Mouse (Mus musculus) spleen, embryonic (tissue): Measurements from ENCODE around the gene Arfrp1.

ENCODE experiments used
- CTCF ChIA-PET: fragments of 350-600 bp; sonication (Branson Sonifier 250); formaldehyde crosslinking; loops from one replicate; lab custom pipeline; 2022; lab: Charles Lee

Gene Arfrp1

DNA sequence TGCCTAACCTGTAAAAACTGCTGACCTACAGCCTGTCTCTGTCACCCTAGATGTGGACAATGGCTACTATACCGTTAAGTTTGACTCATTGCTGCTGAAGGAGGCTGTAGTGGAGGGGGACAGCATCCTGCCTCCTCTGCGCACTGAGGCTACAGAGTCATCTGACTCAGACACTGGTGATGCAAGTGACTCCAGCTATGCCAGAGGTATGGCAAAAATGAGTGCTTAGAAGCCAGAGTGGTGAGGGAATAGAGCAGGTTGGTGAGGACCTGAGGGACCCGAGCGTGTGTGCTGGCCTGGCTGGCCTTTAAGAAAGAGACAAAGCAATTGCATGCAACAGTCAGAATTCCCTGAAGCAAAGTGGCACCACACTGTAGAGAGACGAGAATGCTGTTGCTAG lies 13.5 kb upstream of the Arfrp1 start:
- CTCF ChIA-PET: no interaction called here

DNA sequence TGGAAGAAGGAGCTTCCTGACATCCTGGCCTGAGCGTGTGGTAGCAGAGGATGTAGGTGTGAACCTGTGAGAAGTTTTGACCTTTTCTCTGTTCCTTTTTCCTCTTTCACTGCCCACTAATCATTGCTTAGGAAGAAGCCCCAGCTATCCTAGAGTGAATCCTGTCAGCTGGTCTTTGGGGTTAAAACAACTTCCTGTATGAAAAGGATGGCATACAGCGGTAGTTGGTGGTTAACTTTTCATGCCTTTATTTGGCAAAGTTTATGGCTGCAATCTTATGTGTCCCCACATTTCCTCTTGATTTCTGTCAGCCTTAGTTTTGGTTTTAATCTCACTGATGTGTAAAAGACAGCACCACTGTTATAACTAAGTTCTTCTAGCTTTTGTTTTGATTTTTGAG lies 12.0 kb upstream of the Arfrp1 start:
- CTCF ChIA-PET: no interaction called here

DNA sequence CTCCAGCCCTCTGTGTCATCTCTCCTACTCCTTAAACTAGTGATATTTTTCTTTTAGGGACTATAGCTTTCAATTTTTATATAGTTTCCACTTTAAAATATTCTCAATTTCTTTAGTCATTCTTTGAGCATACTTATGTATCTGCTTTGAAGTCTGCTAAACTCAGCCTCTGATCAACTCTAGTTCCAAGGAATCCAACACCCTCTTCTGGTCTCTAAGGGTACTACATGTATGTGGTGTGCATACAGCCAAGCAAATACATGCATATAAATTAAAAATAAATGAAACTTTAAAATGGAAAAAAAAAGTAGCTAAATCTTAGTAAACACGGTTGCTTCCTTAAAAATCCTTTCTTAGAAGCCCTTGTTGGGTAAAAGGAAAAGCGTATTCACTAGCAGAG lies 10.6 kb upstream of the Arfrp1 start:
- CTCF ChIA-PET: no interaction called here

DNA sequence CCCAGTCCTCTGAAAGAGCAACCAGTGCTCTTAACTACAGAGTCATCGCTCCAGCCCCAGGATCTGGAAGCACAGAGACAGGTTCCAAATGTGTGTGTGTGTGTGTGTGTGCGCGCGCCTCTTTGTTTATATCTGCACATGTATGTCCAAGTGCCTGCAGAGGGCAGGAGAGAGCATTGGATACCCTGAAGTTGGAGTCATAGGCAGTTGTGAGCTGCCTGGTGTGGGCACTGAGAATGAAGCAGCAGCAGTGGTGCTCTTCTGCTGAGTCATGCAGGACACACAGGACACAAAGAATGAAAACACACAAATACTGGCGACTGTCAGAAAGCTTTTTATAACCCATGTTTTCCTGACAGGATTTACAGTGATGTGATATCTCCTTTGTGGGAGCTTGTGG lies 4.8 kb upstream of the Arfrp1 start:
- CTCF ChIA-PET: no interaction called here

DNA sequence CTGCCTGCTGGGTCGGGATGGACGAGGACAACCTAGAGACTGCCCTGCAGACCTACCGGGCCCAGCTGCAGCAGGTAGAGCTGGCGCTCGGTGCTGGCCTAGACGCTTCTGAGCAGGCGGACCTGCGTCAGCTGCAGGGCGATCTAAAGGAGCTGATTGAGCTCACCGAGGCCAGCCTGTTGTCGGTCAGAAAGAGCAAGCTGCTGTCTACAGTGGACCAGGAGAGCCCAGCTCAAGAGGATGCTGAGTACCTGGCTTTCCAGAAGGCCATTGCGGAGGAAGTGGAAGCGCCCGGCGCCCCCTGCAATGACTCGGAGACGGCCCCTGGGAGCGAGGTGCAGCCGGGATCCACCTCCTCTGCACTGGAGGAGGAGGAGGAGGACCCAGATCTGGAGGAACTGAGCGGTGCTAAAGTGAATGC lies 461 bp upstream of the Arfrp1 start:
- CTCF ChIA-PET: interaction anchor here (0.5 kb wide), 1 partner anchor 8 kb away, joined by 3 read pairs; no protein-coding TSS in a partner anchor

DNA sequence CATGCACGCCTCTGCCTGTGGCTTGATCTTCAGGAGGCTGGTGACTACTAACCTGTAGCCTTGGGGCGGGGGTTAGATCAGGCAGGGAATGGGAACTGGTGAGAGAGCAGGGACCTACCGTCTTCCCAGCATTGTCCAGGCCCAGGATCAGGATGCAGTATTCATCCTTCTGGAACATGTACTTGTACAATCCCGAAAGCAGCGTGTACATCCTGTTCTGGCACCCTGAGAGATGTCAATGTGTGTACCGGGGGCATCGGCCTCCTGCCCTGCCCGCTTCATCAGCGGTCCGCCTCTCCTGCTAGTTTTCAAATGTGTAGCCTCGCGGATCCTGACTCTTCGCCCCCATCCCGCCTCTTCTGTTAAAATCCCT lies 731 bp downstream of the Arfrp1 start:
- CTCF ChIA-PET: no interaction called here

DNA sequence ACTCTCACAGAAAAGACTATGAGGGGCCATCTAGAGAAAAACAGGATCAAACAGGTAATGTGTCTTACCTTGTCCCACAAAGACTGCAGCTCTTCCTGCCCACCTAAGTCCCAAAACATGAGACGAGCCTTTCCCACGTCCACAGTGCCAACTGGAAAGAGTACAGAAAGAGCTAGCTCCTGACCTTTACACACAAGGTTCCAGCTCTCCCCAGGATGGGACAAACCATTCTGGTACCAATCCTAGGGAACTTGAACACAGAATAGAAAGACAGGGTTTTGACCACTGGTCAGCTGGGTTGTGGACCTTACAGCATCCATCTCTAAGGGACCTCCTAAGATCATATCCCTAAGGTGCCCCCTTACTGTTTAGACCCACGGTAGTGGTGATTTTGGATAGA lies 1.3 kb downstream of the Arfrp1 start:
- CTCF ChIA-PET: no interaction called here

DNA sequence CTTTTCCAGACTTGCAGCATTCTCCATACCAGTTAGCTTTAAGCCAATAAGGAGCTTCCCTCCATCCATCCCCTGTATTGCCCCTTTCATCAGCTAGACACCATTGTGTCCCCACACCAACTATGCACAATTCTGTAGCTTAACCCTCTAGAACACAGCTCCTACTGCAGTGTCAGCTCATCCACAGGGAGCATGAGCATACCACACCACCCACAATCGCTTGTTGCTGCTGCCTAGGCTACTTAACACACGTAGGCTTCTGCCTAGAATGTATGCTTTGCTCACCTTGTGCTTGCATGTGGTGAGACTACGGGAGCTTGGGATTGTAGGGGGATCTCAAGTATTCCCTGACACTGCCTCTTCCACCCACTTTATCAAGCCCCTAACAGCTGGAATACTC lies 8.4 kb downstream of the Arfrp1 start:
- CTCF ChIA-PET: no interaction called here

DNA sequence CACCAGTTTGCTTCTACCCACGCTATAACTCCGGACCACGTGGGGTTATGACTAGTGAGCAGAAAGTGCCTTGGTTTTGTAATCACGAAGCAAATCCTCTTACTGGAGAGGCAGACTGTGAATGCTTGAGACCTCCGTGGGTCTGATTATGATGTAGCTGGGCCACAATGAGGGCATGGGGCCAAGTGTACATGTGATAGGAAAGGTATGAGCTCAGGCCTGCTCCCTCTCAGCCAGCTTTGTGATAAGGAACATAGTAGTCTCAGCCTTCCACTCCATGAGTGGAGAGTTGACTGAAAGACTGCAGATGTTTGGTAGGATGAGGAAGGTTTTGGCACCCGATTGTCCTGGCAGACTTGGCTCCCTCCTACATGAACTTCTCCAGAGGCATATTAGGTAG lies 22.4 kb downstream of the Arfrp1 start:
- CTCF ChIA-PET: no interaction called here

DNA sequence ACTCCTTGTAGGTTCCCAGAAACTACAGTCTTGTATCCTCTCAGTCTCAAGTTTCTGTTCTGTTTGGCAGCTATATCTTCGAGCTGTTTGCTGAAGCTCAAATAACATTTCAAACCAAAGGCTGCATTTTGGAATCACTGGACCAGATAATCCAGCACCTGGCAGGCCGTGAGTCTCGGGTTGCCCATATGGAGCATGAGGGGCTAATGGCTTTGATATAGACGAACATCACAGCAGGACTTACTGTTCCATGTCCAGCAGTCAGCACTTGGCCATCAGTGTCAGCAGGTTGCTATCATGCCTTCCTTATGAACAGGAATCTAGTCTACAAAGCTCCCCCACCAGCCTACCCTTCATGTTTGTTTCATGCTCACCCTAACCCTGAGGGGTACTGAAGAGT lies 24.8 kb downstream of the Arfrp1 start:
- CTCF ChIA-PET: no interaction called here

DNA sequence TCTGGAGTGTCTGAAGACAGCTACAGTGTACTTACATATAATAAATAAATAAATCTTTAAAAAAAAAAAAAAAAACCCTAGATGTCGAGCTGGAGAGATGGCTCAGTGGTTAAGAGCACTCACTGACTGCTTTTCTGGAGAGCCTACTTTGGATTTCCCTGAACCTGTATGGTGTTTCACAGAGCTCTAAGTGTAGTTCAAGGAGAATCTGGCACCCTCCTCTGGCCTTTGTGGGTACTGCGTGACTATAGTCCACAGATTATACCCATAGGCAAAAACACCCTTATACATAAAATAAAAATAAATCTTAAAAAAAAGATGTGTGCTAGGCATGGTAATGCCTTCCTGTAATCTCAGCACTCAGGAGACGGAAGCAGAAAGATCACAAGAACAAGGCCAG lies 31.2 kb downstream of the Arfrp1 start:
- CTCF ChIA-PET: interaction anchor here (1.9 kb wide), 1 partner anchor 147 kb away, joined by 5 read pairs; the partner anchor contains the start of gene Ppdpf

DNA sequence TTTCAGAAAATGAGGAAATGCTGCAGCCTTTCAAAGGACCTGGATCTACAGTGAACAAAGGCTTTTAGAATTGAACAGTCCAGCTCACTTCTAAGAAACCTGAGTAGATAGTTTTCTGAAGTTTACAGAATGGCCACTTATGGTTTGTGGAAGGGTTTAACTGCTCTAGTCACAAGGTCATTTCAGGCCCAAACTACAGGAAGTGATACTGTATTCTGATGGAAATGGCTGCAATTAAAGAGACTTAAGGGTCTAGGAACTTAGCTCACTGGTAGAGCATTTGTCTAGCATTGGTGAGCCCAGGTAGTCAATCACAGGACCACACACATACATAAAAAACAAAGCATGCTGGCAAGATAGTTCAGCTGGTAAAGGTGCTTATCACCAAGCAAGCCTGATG lies 32.7 kb downstream of the Arfrp1 start:
- CTCF ChIA-PET: no interaction called here

DNA sequence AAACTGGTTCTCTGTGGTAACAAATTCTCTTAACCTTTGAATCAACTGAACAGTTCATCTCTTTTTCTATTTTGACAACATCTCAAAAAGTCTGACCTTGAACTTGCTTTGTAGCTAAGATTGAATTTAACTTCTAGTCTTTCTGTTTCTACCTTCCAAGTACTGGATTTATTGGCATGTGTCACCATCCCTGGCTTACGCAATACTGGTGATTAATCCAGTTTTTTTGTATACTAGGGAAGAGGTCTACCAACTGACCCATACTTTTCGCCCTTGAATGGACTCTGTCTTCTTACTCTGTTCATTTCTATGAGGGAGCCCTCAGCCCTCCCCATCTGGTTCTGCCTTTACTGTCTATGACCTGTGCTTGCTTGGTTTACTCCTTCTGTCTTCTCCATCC lies 39.1 kb downstream of the Arfrp1 start:
- CTCF ChIA-PET: no interaction called here

DNA sequence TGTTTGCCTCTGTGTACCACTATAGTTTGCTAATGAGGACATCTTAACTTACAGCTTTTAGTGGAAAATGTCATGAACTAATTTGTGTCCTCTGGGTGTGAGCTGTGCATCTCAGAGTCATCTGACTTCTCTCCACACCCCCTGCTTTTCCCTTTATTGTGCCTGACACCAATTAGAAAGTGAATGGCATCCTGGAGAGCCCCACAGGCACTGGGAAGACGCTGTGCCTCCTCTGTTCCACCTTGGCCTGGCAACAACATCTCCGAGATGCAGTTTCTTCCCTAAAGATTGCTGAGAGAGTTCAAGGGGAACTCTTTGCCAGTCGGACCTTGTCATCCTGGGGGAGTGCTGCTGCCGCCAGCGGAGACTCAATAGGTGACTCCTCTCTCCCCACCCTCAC lies 43.1 kb downstream of the Arfrp1 start:
- CTCF ChIA-PET: no interaction called here

DNA sequence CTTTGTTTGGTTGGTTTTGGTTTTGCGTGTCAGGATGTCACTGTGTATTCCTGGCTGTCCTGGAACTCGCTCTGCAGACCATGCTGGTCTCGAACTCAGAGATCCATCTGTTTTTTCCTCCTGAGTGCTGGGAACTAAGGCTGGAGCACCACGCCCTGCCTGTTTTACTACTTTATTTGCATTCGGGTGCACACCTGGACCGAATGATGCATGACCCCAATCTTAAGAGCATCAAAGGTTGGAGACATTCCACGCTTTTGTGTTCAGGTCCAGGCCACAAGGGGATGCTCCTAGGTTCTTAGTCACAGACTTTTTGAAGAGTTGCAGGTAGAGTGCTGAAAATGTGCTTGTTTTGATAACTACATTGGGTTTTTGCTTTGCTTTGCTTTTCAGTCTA lies 45.1 kb downstream of the Arfrp1 start:
- CTCF ChIA-PET: no interaction called here

DNA sequence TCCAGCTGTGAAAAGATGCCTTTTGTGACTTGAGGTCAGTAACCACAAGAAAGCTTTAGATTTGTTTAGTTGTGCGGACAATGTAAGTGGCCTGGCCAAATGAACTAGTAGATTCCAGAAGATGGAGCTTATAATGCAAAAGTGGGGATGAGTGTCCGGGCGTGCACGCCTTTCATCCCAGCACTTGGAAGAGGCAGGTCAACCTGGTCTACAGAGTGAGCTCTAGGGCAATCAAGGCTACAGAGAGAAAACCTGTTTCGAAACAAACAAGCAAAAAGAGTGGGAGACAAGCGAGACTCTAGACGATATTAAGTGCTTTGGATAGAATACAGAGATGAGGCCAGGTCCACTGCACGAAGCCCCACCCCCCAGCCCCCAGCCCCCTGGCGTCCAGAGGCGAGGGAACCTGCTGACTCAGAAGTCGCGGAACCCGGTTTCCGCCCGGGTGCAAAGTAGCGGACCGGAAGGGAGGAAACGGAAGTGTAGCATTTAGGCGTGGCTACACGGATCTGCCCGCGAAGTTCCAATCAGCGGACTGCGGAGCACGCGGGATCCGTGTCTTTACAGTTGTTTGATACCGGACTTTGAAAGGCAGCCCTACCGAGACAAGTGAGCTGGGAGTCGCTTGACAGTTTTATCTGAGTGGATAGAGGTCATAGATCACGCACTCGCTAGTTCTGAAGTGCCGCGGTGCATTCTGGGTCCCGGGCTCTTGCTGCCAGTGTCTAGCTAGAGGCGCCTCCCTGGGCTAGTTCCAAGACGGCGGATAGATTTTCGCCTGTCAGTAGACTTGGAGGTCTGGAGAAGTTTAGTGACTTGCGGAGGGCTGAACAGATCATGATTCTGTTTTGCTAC lies 45.7 kb downstream of the Arfrp1 start, which contains the start of gene Rtel1:
Gene Rtel1 (plus strand): TSS at position 492 of the 855 bp plus-strand sequence.
- CTCF ChIA-PET: interaction anchor here (0.7 kb wide), 1 partner anchor 134 kb away, joined by 3 read pairs; no protein-coding TSS in a partner anchor

DNA sequence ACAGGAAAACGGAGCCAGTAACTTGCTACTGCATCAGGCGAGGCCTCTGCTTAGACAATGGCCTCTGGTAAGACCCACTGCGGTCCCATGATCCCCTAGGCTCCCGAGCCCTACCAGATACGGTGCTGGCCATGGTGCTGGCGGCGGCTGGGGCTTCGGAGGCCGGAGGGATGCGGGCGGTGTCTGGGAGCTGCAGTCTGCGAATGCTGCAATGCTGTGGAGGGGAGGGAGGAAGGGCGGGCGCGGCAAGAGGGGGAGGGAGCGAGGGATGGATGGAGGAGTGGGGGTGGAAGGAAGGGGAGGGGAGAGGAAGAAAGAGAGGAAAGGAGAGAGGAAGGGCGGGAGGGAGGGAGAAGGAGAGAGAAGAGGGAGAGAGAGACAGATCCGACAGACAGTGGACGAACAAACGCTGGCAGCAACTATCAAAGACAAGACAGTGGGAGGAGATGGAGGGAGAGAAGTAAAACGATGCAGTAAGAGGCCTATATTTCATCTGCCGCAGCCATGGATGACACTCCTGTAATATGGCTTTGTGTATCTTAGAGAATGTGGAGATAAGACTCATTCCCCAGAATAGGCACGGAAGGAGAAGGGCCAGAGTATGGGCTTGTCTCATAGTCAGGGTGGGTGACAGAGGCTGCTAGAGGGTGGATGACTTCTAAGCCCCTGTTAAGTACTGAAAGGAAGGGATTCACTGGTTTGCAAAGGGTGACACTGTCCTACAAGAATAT lies 51.0 kb downstream of the Arfrp1 start, which contains the start of gene Stmn3:
Gene Stmn3 (minus strand): TSS at position 421 of the 731 bp plus-strand sequence.
- CTCF ChIA-PET: no interaction called here

DNA sequence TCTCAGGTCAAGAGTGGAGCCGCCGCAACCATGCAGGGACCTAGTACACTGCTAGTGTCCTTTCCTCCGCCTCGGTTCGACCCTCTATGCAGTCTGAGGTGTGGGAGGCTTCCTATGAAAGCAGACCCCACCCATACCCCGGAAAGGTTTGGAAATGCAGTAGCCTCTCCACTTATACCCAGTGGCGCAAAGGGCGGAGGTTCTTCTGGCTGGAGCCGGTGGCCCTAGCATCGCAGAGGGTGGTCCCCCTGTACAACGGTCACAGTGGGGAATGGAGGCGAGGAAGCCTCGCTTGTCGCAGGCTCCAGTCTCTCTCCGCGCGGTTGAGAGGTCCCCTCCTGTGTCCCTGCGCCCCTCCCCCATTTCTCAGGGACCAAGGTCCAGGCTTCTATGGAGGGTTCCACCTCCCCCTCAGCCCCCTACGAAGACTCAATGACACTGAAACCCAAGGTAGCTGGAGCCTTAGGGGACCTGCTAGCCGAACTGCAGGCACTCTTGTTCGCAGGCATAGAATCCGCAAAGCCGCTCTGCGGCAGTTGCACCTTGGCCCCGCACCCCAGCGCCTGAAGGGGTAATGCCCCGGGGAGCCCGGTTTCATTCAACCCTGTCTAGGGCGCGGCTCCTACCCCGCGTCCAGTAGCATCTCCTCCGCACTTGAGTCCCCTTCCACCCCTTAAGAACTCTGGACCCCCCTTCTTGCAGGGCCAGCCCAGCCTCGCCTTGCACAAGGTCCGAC lies 51.7 kb downstream of the Arfrp1 start:
- CTCF ChIA-PET: no interaction called here

DNA sequence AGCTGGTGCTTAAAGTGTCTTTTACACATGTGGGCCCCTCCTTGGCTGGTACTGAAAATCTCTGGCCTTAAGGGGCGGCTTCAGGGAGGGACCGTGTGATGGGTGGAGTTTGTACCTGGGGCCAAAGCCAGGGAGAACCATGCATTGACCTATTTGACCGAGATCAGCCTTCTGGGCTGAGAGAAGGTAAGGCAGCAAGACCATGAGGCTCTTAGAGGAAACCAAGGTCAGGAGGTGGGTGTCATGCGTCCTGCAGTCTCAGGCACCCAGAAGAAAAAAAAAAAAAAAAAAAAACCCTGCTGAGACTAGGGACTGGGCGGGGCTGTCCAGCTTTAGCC lies 52.2 kb downstream of the Arfrp1 start:
- CTCF ChIA-PET: no interaction called here

DNA sequence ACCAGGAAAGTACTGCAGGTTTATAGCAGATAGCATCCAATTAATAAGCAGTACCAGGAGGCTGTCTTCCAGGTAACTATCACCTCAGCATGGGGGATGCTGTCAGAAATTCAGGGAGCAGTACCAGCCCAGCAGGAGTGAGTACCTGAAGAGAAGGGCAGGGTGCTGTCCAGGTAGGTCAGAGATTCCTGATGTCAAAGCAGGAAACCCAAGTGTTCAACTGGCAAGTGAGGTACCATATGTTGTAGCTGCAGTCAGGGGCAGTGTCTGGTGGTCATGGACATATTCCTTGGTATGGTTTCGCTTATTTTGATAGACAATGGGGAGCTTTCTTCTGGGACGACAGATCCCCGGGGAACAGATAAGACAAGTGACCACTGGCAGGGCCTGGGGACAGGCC lies 52.8 kb downstream of the Arfrp1 start:
- CTCF ChIA-PET: no interaction called here
